Mouse (Mus musculus) hindbrain, embryonic 16.5 days (tissue): ENCODE data around the gene Fbxo42. TPM values are rescaled to one million over a fixed set of nuclear protein-coding genes. Genes with fewer than 3 reads are reported as not detected.
"Not testable (repeated sequence)": the region's sequence is repeated elsewhere in the genome, so short reads cannot be mapped to it uniquely, and the experiment has no call there.

Experiments used
- ATAC-seq: fragments of 200-750 bp; cut with Nextera tagmentation; 2 replicates; pipeline ENCODE4 v1.8.0; 2017; ENCODE audit warnings: moderate TSS enrichment, moderate library complexity
- H3K27ac ChIP-seq: fragments of 300-500 bp; sonication (generic); 2 replicates; pipeline ENCODE4 v1.5.1; 2014; ENCODE audit warnings: low read depth, mild to moderate bottlenecking, control low read depth, low read length, moderate library complexity
- H3K27me3 ChIP-seq: fragments of 300-500 bp; sonication (generic); replicated peaks from 2 replicates; pipeline ENCODE4 v1.6.1; 2014; ENCODE audit warnings: low read length; ENCODE audit not compliant: control insufficient read depth, insufficient read depth
- H3K36me3 ChIP-seq: fragments of 300-500 bp; sonication (generic); 2 replicates; pipeline ENCODE4 v1.6.1; 2014; ENCODE audit warnings: mild to moderate bottlenecking, low read length, moderate library complexity, mixed read lengths; ENCODE audit not compliant: control insufficient read depth, insufficient read depth
- H3K4me1 ChIP-seq: fragments of 300-500 bp; sonication (generic); 2 replicates; pipeline ENCODE4 v1.6.1; 2014; ENCODE audit warnings: low read depth, low read length; ENCODE audit not compliant: control insufficient read depth, insufficient read depth
- H3K4me2 ChIP-seq: fragments of 300-500 bp; sonication (generic); 2 replicates; pipeline ENCODE4 v1.6.1; 2014; ENCODE audit warnings: mild to moderate bottlenecking, low read length, control low read depth, moderate library complexity
- H3K4me3 ChIP-seq: fragments of 300-500 bp; sonication (generic); 2 replicates; pipeline ENCODE4 v1.5.1; 2014; ENCODE audit warnings: mild to moderate bottlenecking, low read length, control low read depth, moderate library complexity
- H3K9ac ChIP-seq: fragments of 300-500 bp; sonication (generic); 2 replicates; pipeline ENCODE4 v1.6.1; 2014; ENCODE audit warnings: low read depth, mild to moderate bottlenecking, control low read depth, low read length, moderate library complexity
- H3K9me3 ChIP-seq: fragments of 300-500 bp; sonication (generic); 2 replicates; pipeline ENCODE4 v1.6.1; 2014; ENCODE audit warnings: mild to moderate bottlenecking, low read length, moderate library complexity; ENCODE audit not compliant: control insufficient read depth
- WGBS: fragments of 180-500 bp; shearing (Covaris S2); extraction: QIAGEN DNeasy Blood & Tissue Kit; methylation state at CpG from one replicate; pipeline ENCODE4 v1.1.7; 2014; 5-methylcytosine and 5-hydroxymethylcytosine counted together
- polyA plus RNA-seq: library from polyadenylated mRNA; unstranded; fragments of >200 nt; fragmentation: Nextera tagmentation; extraction: Ambion mirVana; gene quantifications from 2 replicates; pipeline ENCODE4 v1.2.1, GENCODE M21; 2015

Fbxo42 gene
- polyA plus RNA-seq, 1 experiment from 2014 or later = 20.4 TPM

DNA sequence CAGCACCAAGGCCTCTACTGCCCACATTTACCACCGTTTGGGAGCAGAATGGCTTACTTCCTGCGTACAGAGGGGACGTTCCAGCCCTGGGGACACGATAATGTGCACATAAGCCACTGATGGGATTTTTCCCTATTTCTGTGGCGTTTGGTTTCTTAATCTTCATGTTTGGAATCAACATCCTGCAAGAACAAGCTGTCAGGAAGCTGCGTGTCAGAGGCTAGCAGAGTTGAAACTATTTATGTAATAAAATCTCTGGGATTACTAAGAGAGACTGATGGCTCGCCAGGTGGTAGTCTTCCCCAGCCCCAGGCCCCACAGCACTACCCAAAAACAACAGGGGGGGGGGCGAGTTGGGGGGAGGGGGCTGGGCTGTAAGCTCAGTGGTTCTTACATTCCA lies 14.5 kb upstream of the Fbxo42 start:
- Histone ChIP-seq H3K4me2 (no peak overlapping the region), H3K4me3 (no peak overlapping the region), H3K9me3 (no peaks in the 10 kb centered on the region), H3K27ac (no peak overlapping the region), H3K36me3 (no peaks in the 10 kb centered on the region), H3K4me1 (peaks cover 48% of the 10 kb centered on the region), H3K27me3 (no peaks in the 10 kb centered on the region), H3K9ac (no peak overlapping the region)
- no peak for ATAC-seq
- WGBS = 61% methylated on average over 8 of the region's 8 CpGs

DNA sequence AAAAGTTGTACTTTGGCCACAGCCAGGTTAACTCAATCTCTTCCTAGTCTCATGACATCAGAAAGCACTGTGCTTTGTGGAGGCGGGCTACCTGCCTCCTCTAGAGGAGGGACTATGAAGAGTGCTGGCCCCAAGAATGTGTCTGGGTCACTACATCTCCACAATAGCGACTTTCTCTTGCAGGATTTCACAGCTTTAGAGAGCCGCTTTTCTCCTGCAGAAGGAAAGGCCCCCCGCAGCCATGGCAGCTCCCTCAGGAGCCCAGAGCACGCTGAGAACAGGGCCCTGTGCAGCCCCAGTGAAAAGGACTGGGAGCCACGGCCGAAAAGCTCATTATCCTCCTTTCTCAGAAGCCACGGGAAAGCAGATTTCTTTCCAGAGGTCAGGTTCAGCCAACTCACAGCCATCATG lies 13.7 kb upstream of the Fbxo42 start:
- Histone ChIP-seq H3K36me3 (no peaks in the 10 kb centered on the region), H3K27ac (peak overlapping the region; percentile 57), H3K9me3 (no peaks in the 10 kb centered on the region), H3K4me1 (peaks cover 53% of the 10 kb centered on the region), H3K4me2 (no peak overlapping the region), H3K4me3 (no peak overlapping the region), H3K9ac (no peak overlapping the region), H3K27me3 (no peaks in the 10 kb centered on the region)
- ATAC-seq = peak; percentile 50
- WGBS = 14% methylated on average over 8 of the region's 8 CpGs

DNA sequence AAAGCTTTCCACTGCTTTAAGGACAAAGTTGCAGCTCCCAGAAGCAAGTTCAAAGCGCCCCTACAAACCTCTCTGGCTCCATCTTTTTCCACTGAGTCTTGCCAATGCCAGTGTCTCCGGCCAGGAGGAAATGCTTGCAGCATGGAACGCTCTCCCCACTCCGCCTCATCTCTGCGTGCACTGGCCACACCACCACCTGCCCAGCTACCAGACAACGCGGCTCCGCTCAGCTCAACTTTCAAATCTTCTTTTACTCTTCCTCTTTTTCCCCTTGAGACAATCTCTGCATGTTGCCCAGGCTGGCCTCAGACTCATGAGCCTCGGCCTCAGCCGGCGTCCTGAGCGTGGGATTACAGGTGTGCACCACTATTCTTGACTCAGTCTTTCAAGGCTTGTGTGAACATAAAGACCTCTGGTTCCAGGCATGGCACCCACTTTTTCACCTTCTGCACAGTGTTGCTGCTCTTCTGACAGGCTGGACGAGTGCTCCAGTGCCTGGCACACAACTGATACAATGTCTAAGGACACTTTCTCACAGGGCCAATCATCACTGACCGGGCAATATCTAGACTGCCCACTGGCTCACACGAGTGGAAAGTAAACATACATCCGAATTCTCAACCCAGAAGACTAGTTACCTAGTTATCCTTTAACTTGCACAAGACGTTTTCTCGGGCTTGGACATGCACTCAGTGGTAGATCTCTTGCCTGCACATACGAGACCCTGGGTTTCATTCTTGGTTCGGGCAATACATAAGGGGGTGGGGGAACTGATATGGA lies 12.8 kb upstream of the Fbxo42 start:
- peaks cover 53% of the 10 kb centered on the region for H3K4me1 ChIP-seq
- H3K9ac ChIP-seq = no peak overlapping the region
- H3K27ac ChIP-seq = peak overlapping the region; percentile 57
- no peaks in the 10 kb centered on the region for H3K9me3 ChIP-seq
- no peak for ATAC-seq
- H3K27me3 ChIP-seq = no peaks in the 10 kb centered on the region
- WGBS = 69% methylated on average over 20 of the region's 20 CpGs
- H3K36me3 ChIP-seq = no peaks in the 10 kb centered on the region
- no peak overlapping the region for H3K4me3 ChIP-seq
- no peak overlapping the region for H3K4me2 ChIP-seq

DNA sequence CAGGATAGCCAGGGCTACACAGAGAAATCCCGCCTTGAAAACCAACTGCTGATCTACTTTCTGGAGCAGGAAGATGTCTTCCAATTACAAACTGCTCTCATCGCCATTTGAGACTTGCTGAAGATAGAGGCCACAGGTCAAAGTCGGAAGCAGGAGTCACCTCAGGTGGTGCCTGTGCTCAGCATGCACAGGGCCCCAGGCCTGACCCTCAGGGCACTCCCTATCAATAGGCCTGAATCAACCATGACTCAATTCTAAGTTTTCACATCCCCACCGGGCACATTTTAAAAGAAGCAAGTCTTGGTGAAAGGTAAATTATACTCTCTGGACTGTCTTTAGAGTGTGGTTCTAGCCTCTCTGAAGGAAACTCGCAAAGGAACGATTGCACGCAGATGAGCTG lies 11.6 kb upstream of the Fbxo42 start:
- Histone ChIP-seq H3K36me3 (no peaks in the 10 kb centered on the region), H3K4me3 (no peak overlapping the region), H3K27ac (no peak overlapping the region), H3K4me1 (peaks cover 50% of the 10 kb centered on the region), H3K9ac (no peak overlapping the region), H3K27me3 (no peaks in the 10 kb centered on the region), H3K9me3 (no peaks in the 10 kb centered on the region), H3K4me2 (no peak overlapping the region)
- no peak for ATAC-seq
- 60% methylated on average over 7 of the region's 7 CpGs for WGBS

DNA sequence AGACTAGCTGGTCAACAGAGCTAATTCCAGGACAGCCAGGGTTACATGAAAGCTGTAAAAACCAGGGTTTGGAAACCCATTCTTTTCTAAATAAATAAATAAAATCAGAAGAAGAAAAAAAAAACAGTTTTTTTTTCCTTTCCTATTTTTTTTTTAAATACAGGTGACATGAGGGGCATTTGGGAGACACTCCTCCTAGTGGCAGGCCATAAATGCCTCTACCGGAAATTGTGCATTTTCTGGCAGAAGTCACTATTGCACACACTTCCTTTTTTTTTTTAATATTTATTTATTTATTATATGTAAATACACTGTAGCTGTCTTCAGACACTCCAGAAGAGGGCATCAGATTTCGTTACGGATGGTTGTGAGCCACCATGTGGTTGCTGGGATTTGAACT lies 10.0 kb upstream of the Fbxo42 start:
- H3K4me1 ChIP-seq = peaks cover 36% of the 10 kb centered on the region
- not testable (repeated sequence) for H3K4me3 ChIP-seq

DNA sequence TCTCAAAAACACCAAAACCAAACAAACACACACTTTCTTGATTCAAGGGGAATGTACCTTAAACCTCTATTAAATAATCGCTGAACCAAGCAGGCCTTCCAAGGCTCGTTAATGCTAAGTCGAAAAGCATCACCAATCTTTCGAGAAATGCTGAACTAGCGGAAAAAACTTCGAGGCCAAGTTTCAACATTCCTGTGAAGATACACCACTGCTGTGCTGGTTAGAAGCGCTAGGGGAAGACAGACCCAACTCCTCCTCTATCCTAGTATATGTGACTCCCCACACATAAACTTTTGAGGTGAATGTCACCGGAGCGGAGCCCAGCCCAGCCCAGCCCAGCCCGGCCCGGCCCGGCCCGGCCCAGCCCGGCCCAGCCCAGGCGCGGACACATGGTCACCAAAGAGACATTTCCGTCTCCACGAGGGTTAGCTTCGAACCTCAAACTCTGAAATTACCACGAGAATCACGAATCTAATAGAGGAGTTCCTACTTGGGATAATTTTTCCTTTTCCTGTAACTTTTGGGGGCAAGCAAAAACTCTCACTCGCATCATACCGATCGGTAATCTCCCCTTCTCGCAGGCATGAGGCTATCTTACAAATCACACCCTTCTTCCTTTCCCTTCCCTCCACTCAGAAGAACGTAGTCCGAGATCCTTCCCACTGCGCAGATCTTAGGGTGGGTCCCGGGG lies 9.1 kb upstream of the Fbxo42 start:
- WGBS = 3% methylated on average over 29 of the region's 29 CpGs
- H3K9ac ChIP-seq = peak overlapping the region; percentile 76
- no peaks in the 10 kb centered on the region for H3K9me3 ChIP-seq
- H3K27ac ChIP-seq = peak overlapping the region; percentile 91
- H3K4me3 ChIP-seq = peak overlapping the region; percentile 68
- no peaks in the 10 kb centered on the region for H3K27me3 ChIP-seq
- no peaks in the 10 kb centered on the region for H3K36me3 ChIP-seq
- H3K4me1 ChIP-seq = peaks cover 36% of the 10 kb centered on the region
- no peak for ATAC-seq
- peak overlapping the region; percentile 97 for H3K4me2 ChIP-seq

More for the DNA sequence above, 10.0 kb upstream of the Fbxo42 start:
- H3K9me3 ChIP-seq, ATAC-seq, H3K27me3 ChIP-seq, H3K9ac ChIP-seq, H3K36me3 ChIP-seq, H3K27ac ChIP-seq: not testable (repeated sequence)
- H3K4me2 ChIP-seq = peak overlapping the region; percentile 97
- 80% methylated on average over 1 of the region's 3 CpGs for WGBS

DNA sequence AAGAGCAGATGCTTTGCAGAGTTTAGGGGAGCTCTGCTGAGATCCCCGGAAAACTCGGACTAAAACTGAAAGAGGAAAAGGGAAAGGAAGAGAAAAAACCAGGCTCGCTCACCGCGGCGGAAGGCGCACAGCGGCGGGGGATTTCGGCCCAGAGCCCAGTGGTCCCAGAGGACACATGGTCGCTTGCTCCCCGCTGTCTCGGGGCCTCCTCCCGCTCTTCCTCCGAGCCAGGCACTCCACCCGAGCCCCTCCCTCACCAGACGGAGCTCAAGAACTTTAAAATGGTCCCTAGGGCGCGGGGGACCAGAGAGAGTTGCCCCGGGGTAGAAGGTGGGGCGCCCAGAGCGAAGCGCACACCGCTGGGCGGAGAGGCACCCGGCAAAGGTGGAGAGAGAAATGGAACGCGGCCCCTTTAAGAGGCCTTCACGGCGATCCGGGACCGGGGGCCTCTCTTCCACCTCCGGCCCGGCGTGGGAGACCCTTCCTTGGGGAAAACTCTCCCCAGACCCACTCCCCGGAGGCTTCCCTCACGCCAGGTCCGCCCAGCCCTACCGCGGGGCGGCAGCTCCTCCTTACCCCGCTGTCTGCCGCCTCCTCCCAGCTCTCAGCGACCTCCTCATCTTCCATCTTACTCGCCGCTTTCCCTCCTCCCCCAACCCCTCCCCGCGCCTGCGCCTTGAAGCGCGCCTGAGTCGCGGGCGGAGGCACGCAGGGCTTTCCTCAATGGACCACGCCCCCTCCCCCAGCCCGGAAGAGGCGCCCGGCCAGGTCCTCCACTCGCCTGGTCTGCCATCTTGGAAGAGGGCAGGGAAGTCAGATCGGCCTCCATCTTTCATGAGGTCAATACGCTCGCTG lies 8.4 kb upstream of the Fbxo42 start, which contains the start of gene Szrd1:
Gene Szrd1, minus strand, starts transcription at position 660 of the 855 bp plus-strand sequence.
- peak within 1 kb of the TSS; percentile 91 for H3K27ac ChIP-seq
- peak; percentile 94 for ATAC-seq
- peak within 1 kb of the TSS; percentile 76 for H3K9ac ChIP-seq
- H3K4me2 ChIP-seq = peak within 1 kb of the TSS; percentile 97
- H3K36me3 ChIP-seq = no peaks in the 10 kb centered on the region
- H3K4me3 ChIP-seq = peak within 1 kb of the TSS; percentile 68
- H3K27me3 ChIP-seq = no peaks in the 10 kb centered on the region
- no peaks in the 10 kb centered on the region for H3K9me3 ChIP-seq
- WGBS = under 1% methylated on average over 60 of the region's 63 CpGs
- H3K4me1 ChIP-seq = peaks cover 33% of the 10 kb centered on the region

DNA sequence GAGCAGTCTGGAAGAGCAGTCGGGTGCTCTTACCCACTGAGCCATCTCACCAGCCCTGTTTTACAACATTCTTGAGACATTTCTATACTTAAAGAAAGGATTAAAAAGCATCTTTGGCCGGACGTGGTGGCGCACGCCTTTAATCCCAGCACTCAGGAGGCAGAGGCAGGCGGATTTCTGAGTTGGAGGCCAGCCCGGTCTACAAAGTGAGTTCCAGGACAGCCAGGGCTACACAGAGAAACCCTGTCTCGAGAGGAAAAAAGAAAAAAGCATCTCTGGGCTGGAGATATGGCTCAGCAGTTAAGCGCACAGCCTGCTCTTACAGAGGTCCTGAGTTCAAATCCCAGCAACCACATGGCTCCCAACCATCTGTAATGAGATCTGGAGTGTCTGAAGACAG lies 7.4 kb upstream of the Fbxo42 start:
- H3K4me3 ChIP-seq, H3K9me3 ChIP-seq, H3K27ac ChIP-seq, H3K27me3 ChIP-seq, ATAC-seq, H3K4me2 ChIP-seq, H3K9ac ChIP-seq, H3K36me3 ChIP-seq: not testable (repeated sequence)
- WGBS = 88% methylated on average over 9 of the region's 9 CpGs
- peaks cover 24% of the 10 kb centered on the region for H3K4me1 ChIP-seq

DNA sequence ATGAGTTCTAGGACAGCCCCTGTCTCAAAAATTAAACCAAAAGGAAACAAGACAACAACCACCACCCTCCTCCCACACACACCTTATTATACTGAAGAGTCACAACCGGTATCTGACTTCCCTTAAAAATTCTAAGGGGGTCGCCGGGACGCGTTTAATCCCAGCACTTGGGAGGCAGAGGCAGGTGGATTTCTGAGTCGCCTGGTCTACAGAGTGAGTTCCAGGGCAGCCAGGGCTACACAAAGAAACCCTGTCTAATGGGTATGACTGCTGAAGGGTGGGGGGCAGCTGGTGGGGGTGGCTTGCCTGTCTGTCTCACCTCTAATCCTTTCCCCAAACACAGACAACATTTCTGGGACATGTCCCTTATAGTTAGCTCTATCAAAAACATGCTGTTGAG lies 6.7 kb upstream of the Fbxo42 start:
- ATAC-seq = no peak
- H3K4me3 ChIP-seq = no peak overlapping the region
- WGBS = 90% methylated on average over 6 of the region's 6 CpGs
- no peaks in the 10 kb centered on the region for H3K9me3 ChIP-seq
- no peak overlapping the region for H3K27ac ChIP-seq
- no peaks in the 10 kb centered on the region for H3K27me3 ChIP-seq
- no peak overlapping the region for H3K9ac ChIP-seq
- no peak overlapping the region for H3K4me2 ChIP-seq
- peaks cover 23% of the 10 kb centered on the region for H3K4me1 ChIP-seq
- H3K36me3 ChIP-seq = no peaks in the 10 kb centered on the region
